Mouse (Mus musculus) embryonic fibroblast, embryonic 13.5 days (primary cell): ENCODE data around the gene Fras1. TPM values are rescaled to one million over a fixed set of nuclear protein-coding genes. Genes with fewer than 3 reads are reported as not detected.

ENCODE experiments used
- H3K27ac ChIP-seq: 2 replicates; pipeline ENCODE4 v1.5.1; 2012; ENCODE audit warnings: low read length, control low read depth, inconsistent platforms; ENCODE audit not compliant: insufficient read depth
- H3K4me1 ChIP-seq: 2 replicates; pipeline ENCODE4 v1.6.1; 2011; ENCODE audit warnings: low read length; ENCODE audit not compliant: control insufficient read depth, insufficient read depth
- H3K4me3 ChIP-seq: 2 replicates; pipeline ENCODE4 v1.5.1; 2011; ENCODE audit warnings: mild to moderate bottlenecking, control low read depth, low read length; ENCODE audit not compliant: insufficient read depth
- CTCF ChIP-seq: IDR thresholded peaks from 2 replicates; pipeline ENCODE4 v1.5.1; 2011; ENCODE audit warnings: mild to moderate bottlenecking, control low read depth, low read length, moderate library complexity, borderline replicate concordance; ENCODE audit not compliant: insufficient read depth
- POLR2A ChIP-seq: IDR thresholded peaks from 2 replicates; pipeline ENCODE4 v1.6.1; 2011; ENCODE audit warnings: low read depth, mild to moderate bottlenecking, control low read depth, low read length, moderate library complexity
- polyA plus RNA-seq: library from polyadenylated mRNA; stranded (reverse); fragments of >200 nt; gene quantifications from 2 replicates; pipeline ENCODE4 v1.2.4, GENCODE M21; 2011; ENCODE audit warnings: low read depth; ENCODE audit not compliant: missing spikeins, insufficient read length

The Fras1 gene
- polyA plus RNA-seq, 1 experiment: 2.2 TPM

DNA sequence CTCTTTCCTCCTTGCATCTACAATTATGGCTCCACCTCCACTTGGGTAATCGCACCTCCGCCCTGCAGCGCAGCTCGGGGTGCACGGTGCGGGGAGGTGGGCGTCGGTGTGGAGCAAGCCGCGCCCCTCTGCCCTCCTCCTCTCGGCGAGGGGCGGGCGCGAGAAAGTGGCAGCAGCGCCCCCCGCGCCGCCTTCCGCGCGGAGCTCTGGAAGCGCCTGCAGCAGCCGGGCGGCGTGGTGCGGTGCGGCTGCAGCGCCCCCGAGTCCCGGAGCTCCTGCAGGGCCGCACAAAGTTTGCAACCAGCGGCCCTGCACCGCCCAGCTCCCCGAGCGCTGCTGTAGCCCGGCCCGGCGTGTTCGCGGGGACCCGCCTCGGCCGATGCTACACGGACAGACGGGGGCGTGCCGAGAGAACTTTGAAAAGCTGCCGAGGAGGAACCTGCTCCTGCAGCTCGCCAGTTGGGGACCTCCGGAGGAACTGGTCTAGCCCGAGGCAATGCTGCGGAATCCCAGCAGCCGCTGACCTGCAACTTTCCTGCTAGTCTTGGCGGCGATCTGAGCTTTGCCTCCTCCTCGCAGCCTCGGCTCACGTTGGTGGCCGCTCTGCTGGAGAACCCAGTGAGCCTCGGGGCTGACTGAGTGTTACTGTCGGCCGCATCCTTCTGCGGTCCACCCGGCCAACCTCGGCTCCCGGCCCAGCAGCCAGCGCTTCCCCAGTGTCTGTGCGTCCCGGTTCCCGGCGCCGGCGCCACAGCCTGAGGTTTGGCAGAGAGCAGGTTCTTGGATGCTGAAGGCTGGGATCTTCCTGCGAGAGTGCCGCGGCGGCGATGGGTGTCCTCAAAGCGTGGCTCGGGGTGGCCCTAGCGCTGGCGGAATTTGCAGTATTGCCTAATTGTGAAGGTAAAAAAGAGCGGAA is 489 bp downstream of the Fras1 start:
- Histone ChIP-seq H3K4me3 (peak overlapping the region; percentile 62), H3K4me1 (no peaks in the 10 kb centered on the region), H3K27ac (no peak overlapping the region)
- TF ChIP-seq CTCF (no peak), POLR2A (no peak)

- H3K4me3 ChIP-seq: peak overlapping the region; percentile 62
- TF ChIP-seq CTCF (no peak), POLR2A (no peak)
- no peaks in the 10 kb centered on the region for H3K4me1 ChIP-seq
- no peak overlapping the region for H3K27ac ChIP-seq
Observed at GRCm38 (mm10) chr5:96375391-96375831, 1.7 kb downstream of the Fras1 start.

DNA sequence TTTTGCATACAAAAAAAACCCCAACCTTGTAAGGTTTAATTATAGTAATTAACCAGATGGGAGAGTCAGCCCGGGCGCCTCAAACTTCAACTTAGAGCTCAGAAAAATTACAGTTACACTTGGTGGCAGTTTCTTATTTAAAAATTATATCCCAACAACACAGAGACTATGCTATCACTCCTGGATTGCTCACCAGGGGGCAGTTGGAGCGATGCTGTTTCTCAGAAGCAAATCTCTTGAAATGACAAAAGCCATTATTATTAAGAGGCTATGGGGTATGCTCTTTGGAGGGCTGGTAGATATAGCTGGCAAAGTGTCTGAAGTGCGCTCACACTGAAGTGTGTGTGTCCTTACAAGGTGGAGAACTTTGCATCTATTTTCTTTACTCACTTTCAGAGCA is 2.5 kb downstream of the Fras1 start:
- Histone ChIP-seq H3K27ac (no peak overlapping the region), H3K4me1 (no peaks in the 10 kb centered on the region), H3K4me3 (no peak overlapping the region)
- no peak for TF ChIP-seq CTCF
- TF ChIP-seq POLR2A: no peak

GRCm38 (mm10) chr5:96386138-96386933 is 12.6 kb downstream of the Fras1 start:
- no peaks in the 10 kb centered on the region for H3K4me1 ChIP-seq
- no peak overlapping the region for H3K27ac ChIP-seq
- no peak overlapping the region for H3K4me3 ChIP-seq
- TF ChIP-seq POLR2A (no peak), CTCF (no peak)

DNA sequence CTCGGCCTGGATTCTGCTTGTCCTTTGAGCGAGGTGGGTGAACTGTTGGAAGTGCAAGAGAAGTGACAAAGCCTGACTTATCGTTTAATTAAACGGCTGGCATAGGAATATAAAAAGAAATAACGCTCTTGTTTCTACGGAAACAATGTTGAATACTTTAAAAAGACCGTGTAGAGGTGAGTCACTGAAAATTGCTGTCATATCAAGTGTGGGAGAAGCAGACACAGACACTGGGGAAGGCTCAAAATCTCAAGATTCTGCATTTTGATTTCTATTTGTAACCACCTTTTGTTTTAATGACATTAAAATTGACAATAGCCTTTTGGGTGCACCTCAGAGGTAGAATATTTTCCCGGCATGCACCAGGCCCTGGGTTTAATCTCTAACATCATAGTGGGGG is 14.6 kb downstream of the Fras1 start:
- Histone ChIP-seq H3K27ac (no peak overlapping the region), H3K4me3 (no peak overlapping the region), H3K4me1 (no peaks in the 10 kb centered on the region)
- TF ChIP-seq CTCF (no peak), POLR2A (no peak)

GRCm38 (mm10) chr5:96389963-96390623 is 16.3 kb downstream of the Fras1 start:
- Histone ChIP-seq H3K4me3 (no peak overlapping the region), H3K4me1 (no peaks in the 10 kb centered on the region), H3K27ac (no peak overlapping the region)
- no peak for TF ChIP-seq CTCF
- TF ChIP-seq POLR2A: no peak

DNA sequence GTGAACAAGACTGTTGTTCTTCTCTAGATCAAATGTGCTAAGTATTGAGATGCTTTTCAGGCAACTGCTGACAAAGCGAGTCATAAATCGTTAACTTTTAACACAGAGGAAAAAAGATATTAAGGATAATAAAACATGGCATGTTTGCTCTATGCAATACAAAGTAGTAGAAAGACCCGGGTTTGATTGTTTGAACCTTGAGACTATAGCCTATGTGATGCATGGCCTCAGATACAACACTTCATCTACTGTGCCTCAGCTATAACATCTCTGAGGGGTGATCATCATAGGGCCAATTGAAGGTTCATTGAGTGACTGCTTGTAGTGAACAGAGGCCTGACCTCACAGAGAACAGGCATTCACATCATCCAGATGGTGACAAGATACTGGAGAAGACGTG is 17.3 kb downstream of the Fras1 start:
- H3K4me1 ChIP-seq: no peaks in the 10 kb centered on the region
- TF ChIP-seq CTCF: no peak
- no peak for TF ChIP-seq POLR2A
- no peak overlapping the region for H3K27ac ChIP-seq
- no peak overlapping the region for H3K4me3 ChIP-seq

- Histone ChIP-seq H3K4me3 (no peak overlapping the region), H3K4me1 (no peaks in the 10 kb centered on the region), H3K27ac (no peak overlapping the region)
- TF ChIP-seq CTCF (no peak), POLR2A (no peak)
Observed at GRCm38 (mm10) chr5:96394947-96395346, 21.2 kb downstream of the Fras1 start.

GRCm38 (mm10) chr5:96395786-96396650 is 22.3 kb downstream of the Fras1 start:
- Histone ChIP-seq H3K4me3 (no peak overlapping the region), H3K27ac (no peak overlapping the region)
- TF ChIP-seq POLR2A (no peak), CTCF (no peak)

GRCm38 (mm10) chr5:96402555-96402954 is 28.8 kb downstream of the Fras1 start:
- no peak overlapping the region for H3K4me3 ChIP-seq
- TF ChIP-seq CTCF (no peak), POLR2A (no peak)
- no peaks in the 10 kb centered on the region for H3K4me1 ChIP-seq
- no peak overlapping the region for H3K27ac ChIP-seq

More at GRCm38 (mm10) chr5:96395786-96396650, 22.3 kb downstream of the Fras1 start:
- no peaks in the 10 kb centered on the region for H3K4me1 ChIP-seq
